Mouse (Mus musculus) stomach, embryonic 15.5 days (tissue): Measurements from ENCODE around the gene Clvs2. TPM values are rescaled to one million over a fixed set of nuclear protein-coding genes. Genes with fewer than 3 reads are reported as not detected.
A peak's percentile ranks its signal among the peaks of the same experiment; 100 is the strongest.

Experiments
- ATAC-seq: fragments of 200-750 bp; cut with Nextera tagmentation; 2 replicates; pipeline ENCODE4 v1.8.0; 2017; ENCODE audit warnings: low read depth, moderate number of reproducible peaks, moderate TSS enrichment; ENCODE audit not compliant: insufficient read depth, low FRiP score
- H3K27ac ChIP-seq: fragments of 300-500 bp; sonication (generic); 2 replicates; pipeline ENCODE4 v1.5.1; 2015; ENCODE audit warnings: mild to moderate bottlenecking, inconsistent platforms
- H3K27me3 ChIP-seq: fragments of 300-500 bp; sonication (generic); replicated peaks from 2 replicates; pipeline ENCODE4 v1.6.1; 2015; ENCODE audit warnings: inconsistent platforms
- H3K36me3 ChIP-seq: fragments of 300-500 bp; sonication (generic); 2 replicates; pipeline ENCODE4 v1.6.1; 2015; ENCODE audit warnings: inconsistent platforms
- H3K4me1 ChIP-seq: fragments of 300-500 bp; sonication (generic); 2 replicates; pipeline ENCODE4 v1.6.1; 2015; ENCODE audit warnings: inconsistent platforms
- H3K4me2 ChIP-seq: fragments of 300-500 bp; sonication (generic); 2 replicates; pipeline ENCODE4 v1.6.1; 2015; ENCODE audit warnings: mild to moderate bottlenecking, inconsistent platforms
- H3K4me3 ChIP-seq: fragments of 300-500 bp; sonication (generic); replicated peaks from 2 replicates; pipeline ENCODE4 v1.5.1; 2015; ENCODE audit warnings: inconsistent platforms
- H3K9ac ChIP-seq: fragments of 300-500 bp; sonication (generic); 2 replicates; pipeline ENCODE4 v1.6.1; 2015; ENCODE audit warnings: inconsistent platforms
- H3K9me3 ChIP-seq: fragments of 300-500 bp; sonication (generic); 2 replicates; pipeline ENCODE4 v1.6.1; 2016; ENCODE audit warnings: inconsistent platforms
- WGBS: fragments of 180-500 bp; shearing (Covaris S2); methylation state at CpG from one replicate; pipeline ENCODE4 v1.1.7; 2015; 5-methylcytosine and 5-hydroxymethylcytosine counted together
- polyA plus RNA-seq: library from polyadenylated mRNA; unstranded; fragments of >200 nt; fragmentation: Nextera tagmentation; extraction: Ambion mirVana; gene quantifications from 2 replicates; pipeline ENCODE4 v1.2.1, GENCODE M21; 2015

Clvs2 gene
- 0.34 and 0.63 TPM in 2 replicates for polyA plus RNA-seq

- no peaks in the 10 kb centered on the region for H3K36me3 ChIP-seq
- 0 out of 2 replicates have a peak, but pooled peaks have one; percentile 58 for ATAC-seq
- H3K4me3 ChIP-seq: peak within 1 kb of the TSS; percentile 41
These were observed at the start of gene Clvs2 for GRCm38 (mm10) chr10:33624131-33624879. Clvs2 (minus strand) TSS chr10:33624769.

GRCm38 (mm10) chr10:33653142-33653541 lies 28.6 kb upstream of the Clvs2 start:
- Histone ChIP-seq H3K36me3 (no peaks in the 10 kb centered on the region), H3K27me3 (no peaks in the 10 kb centered on the region), H3K9ac (no peak overlapping the region), H3K4me2 (no peak overlapping the region), H3K4me1 (no peaks in the 10 kb centered on the region), H3K27ac (no peak overlapping the region), H3K9me3 (no peaks in the 10 kb centered on the region), H3K4me3 (no peak overlapping the region)
- ATAC-seq: no peak

More at GRCm38 (mm10) chr10:33624131-33624879, at the start of gene Clvs2:
- no peaks in the 10 kb centered on the region for H3K9me3 ChIP-seq
- 4% methylated on average over 37 of the region's 37 CpGs for WGBS
- H3K9ac ChIP-seq: no peak within 1 kb of the TSS
- no peaks in the 10 kb centered on the region for H3K27me3 ChIP-seq
- no peaks in the 10 kb centered on the region for H3K4me1 ChIP-seq
- H3K27ac ChIP-seq: no peak within 1 kb of the TSS
- H3K4me2 ChIP-seq: peak within 1 kb of the TSS; percentile 75

GRCm38 (mm10) chr10:33623577-33623991 lies 985 bp downstream of the Clvs2 start:
- no peak for ATAC-seq
- peak overlapping the region; percentile 75 for H3K4me2 ChIP-seq
- H3K4me3 ChIP-seq: peak overlapping the region; percentile 41
- H3K27ac ChIP-seq: no peak overlapping the region
- H3K4me1 ChIP-seq: no peaks in the 10 kb centered on the region
- H3K27me3 ChIP-seq: no peaks in the 10 kb centered on the region
- no peak overlapping the region for H3K9ac ChIP-seq
- H3K36me3 ChIP-seq: no peaks in the 10 kb centered on the region
- no peaks in the 10 kb centered on the region for H3K9me3 ChIP-seq
- 26% methylated on average over 6 of the region's 6 CpGs for WGBS

- Histone ChIP-seq H3K9me3 (no peaks in the 10 kb centered on the region), H3K4me2 (no peak overlapping the region), H3K4me1 (no peaks in the 10 kb centered on the region), H3K27me3 (no peaks in the 10 kb centered on the region), H3K4me3 (no peak overlapping the region), H3K27ac (no peak overlapping the region), H3K9ac (no peak overlapping the region), H3K36me3 (no peaks in the 10 kb centered on the region)
- ATAC-seq: no peak
- 81% methylated on average over 8 of the region's 8 CpGs for WGBS
These were observed 1.9 kb downstream of the Clvs2 start for GRCm38 (mm10) chr10:33622700-33623099.

DNA sequence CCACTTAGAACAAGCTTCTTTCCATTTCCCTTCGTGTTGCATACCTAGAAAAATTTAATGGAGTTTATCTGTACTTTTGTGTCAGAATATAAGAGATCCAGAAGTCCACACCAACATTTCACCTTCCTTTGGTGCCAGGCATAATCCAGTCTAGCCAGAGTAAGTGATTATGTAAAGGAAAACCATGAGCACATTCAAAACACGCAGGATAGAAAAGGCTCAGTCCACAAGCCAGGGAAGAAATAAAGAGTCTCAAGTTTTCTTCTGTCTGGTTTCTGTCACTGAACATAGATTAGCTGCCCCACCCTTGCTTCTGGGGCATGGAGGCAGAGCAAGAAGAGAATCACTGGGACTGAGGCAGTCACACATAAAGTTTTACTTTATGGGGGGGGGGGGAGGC lies 8.4 kb downstream of the Clvs2 start:
- Histone ChIP-seq H3K36me3 (no peaks in the 10 kb centered on the region), H3K4me1 (no peaks in the 10 kb centered on the region), H3K27me3 (no peaks in the 10 kb centered on the region), H3K4me3 (no peak overlapping the region), H3K9ac (no peak overlapping the region), H3K27ac (no peak overlapping the region), H3K9me3 (no peaks in the 10 kb centered on the region), H3K4me2 (no peak overlapping the region)
- no peak for ATAC-seq
- WGBS: 60% methylated on average over 2 of the region's 2 CpGs

DNA sequence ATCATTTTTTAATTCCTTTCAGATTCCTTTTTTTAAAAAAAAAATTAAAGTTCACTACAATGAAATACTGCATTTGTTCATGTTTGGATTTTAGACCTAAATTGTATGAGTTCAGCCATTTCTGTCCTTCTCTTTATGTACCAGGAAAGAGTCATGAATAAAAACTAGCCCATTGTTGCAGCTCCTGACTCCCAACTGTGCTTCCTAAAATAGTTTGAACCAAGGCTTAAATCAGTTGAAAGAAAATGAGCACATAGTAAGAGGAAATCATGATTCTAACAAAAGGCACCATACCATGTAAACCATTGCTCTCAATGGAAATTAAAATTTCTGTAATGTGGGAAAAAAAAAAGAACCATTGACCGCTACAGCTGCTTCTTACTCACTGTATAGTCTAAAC lies 11.4 kb downstream of the Clvs2 start:
- Histone ChIP-seq H3K4me2 (no peak overlapping the region), H3K4me1 (no peaks in the 10 kb centered on the region), H3K9me3 (no peaks in the 10 kb centered on the region), H3K27ac (no peak overlapping the region), H3K4me3 (no peak overlapping the region), H3K9ac (no peak overlapping the region), H3K27me3 (no peaks in the 10 kb centered on the region), H3K36me3 (no peaks in the 10 kb centered on the region)
- WGBS: 90% methylated on average over 1 of the region's 1 CpGs
- ATAC-seq: no peak

- ATAC-seq: no peak
- Histone ChIP-seq H3K9ac (no peak overlapping the region), H3K27ac (no peak overlapping the region), H3K9me3 (no peaks in the 10 kb centered on the region), H3K36me3 (no peaks in the 10 kb centered on the region), H3K27me3 (no peaks in the 10 kb centered on the region), H3K4me1 (no peaks in the 10 kb centered on the region), H3K4me2 (no peak overlapping the region), H3K4me3 (no peak overlapping the region)
- WGBS: 92% methylated on average over 16 of the region's 16 CpGs
These were observed 31.8 kb downstream of the Clvs2 start for GRCm38 (mm10) chr10:33592732-33593131.

GRCm38 (mm10) chr10:33588800-33589199 lies 35.8 kb downstream of the Clvs2 start:
- Histone ChIP-seq H3K4me2 (no peak overlapping the region), H3K27ac (no peak overlapping the region), H3K9me3 (no peaks in the 10 kb centered on the region), H3K4me3 (no peak overlapping the region), H3K27me3 (no peaks in the 10 kb centered on the region), H3K4me1 (no peaks in the 10 kb centered on the region), H3K9ac (no peak overlapping the region), H3K36me3 (no peaks in the 10 kb centered on the region)
- WGBS: 73% methylated on average over 2 of the region's 2 CpGs
- ATAC-seq: no peak

DNA sequence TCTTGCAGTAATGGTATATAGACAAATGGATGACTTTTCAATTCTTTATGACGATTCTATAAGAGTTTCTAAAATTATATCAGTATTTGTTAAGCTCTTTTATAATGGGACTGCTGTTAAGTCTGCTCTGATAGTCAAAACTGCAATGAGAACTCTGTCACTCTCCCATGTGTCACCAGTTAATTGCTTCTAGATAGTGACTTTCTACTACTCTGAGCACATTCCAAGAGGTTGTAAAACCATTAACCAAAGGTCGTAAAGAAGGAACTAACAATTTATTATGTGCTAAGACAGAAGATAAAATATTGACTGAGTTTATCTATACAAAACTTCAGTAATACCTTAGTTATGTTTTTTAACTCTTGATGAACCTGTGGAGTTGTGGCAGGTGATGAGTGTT lies 37.5 kb downstream of the Clvs2 start:
- no peak overlapping the region for H3K4me2 ChIP-seq
- H3K9ac ChIP-seq: no peak overlapping the region
- no peaks in the 10 kb centered on the region for H3K4me1 ChIP-seq
- no peaks in the 10 kb centered on the region for H3K9me3 ChIP-seq
- H3K27ac ChIP-seq: no peak overlapping the region
- no peaks in the 10 kb centered on the region for H3K27me3 ChIP-seq
- no peaks in the 10 kb centered on the region for H3K36me3 ChIP-seq
- no peak for ATAC-seq
- H3K4me3 ChIP-seq: no peak overlapping the region
- WGBS: 46% methylated on average over 2 of the region's 2 CpGs

DNA sequence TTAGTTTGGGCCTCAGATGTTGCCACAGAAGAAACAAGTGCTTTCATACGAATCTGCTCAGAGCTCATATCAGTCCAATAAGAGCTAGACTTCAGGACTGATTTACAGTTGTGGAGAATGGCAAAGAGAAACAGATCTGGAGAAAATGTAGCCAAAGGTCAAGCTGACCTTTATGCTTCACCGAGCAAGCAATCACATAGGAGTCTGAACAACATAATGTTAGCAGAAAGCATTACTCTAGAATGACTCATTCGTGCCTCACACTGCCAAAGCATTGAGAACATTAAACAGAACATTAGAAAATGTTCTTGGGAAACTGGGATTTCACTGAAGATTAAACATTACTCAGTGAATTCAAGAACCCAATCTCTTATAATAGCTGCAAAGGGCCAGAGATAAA lies 66.5 kb downstream of the Clvs2 start:
- ATAC-seq: no peak
- H3K36me3 ChIP-seq: no peaks in the 10 kb centered on the region
- H3K9me3 ChIP-seq: no peaks in the 10 kb centered on the region
- no peak overlapping the region for H3K4me3 ChIP-seq
- 28% methylated on average over 3 of the region's 3 CpGs for WGBS
- no peak overlapping the region for H3K9ac ChIP-seq
- no peak overlapping the region for H3K27ac ChIP-seq
- no peaks in the 10 kb centered on the region for H3K27me3 ChIP-seq
- H3K4me1 ChIP-seq: no peaks in the 10 kb centered on the region
- H3K4me2 ChIP-seq: no peak overlapping the region

DNA sequence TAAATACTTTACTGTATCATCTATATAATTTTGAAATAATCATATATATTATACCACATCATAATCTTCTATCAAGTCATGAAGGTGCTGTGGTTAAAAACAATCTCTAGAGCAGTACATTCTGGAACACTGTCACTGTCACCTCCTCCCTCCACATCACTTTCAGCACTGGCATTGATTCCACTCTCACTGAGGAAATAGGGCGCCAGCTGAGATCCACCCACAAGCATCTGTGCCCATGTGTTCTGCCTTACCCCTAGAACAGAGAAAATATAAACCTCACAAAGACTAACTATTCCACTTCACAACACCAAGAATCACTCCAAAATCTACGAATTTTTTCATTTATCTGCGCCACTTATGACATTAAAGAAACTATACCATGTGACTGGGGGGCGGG lies 84.2 kb downstream of the Clvs2 start:
- Histone ChIP-seq H3K4me3 (no peak overlapping the region), H3K36me3 (no peaks in the 10 kb centered on the region), H3K4me2 (no peak overlapping the region), H3K9ac (no peak overlapping the region), H3K9me3 (no peaks in the 10 kb centered on the region), H3K27me3 (no peaks in the 10 kb centered on the region), H3K27ac (no peak overlapping the region), H3K4me1 (no peaks in the 10 kb centered on the region)
- 76% methylated on average over 4 of the region's 4 CpGs for WGBS
- ATAC-seq: no peak
